Mouse (Mus musculus) kidney, adult 2 months (tissue): ENCODE data around the gene Atp2a3. TPM values are rescaled to one million over a fixed set of nuclear protein-coding genes. Genes with fewer than 3 reads are reported as not detected.

Source experiments
- DNase-seq: peaks from one replicate; pipeline ENCODE4 v3.0.0; 2021
- H3K27ac ChIP-seq: fragments of 200-500 bp; 2 replicates; pipeline ENCODE4 v1.5.1; 2012; ENCODE audit warnings: low read depth, low read length, control low read depth, inconsistent platforms; ENCODE audit not compliant: insufficient read depth
- H3K27me3 ChIP-seq: fragments of 200-500 bp; replicated peaks from 2 replicates; pipeline ENCODE4 v1.6.1; 2012; ENCODE audit warnings: mild to moderate bottlenecking, moderate library complexity, low read length, inconsistent platforms; ENCODE audit not compliant: control insufficient read depth, insufficient read depth
- H3K36me3 ChIP-seq: fragments of 200-500 bp; 2 replicates; pipeline ENCODE4 v1.6.1; 2012; ENCODE audit warnings: mild to moderate bottlenecking, moderate library complexity, low read length, inconsistent platforms; ENCODE audit not compliant: control insufficient read depth, insufficient read depth
- H3K4me1 ChIP-seq: fragments of 200-500 bp; 2 replicates; pipeline ENCODE4 v1.6.1; 2011; ENCODE audit warnings: low read length; ENCODE audit not compliant: control insufficient read depth, insufficient read depth
- H3K4me3 ChIP-seq: fragments of 200-500 bp; 2 replicates; pipeline ENCODE4 v1.5.1; 2011; ENCODE audit warnings: mild to moderate bottlenecking, low read depth, low read length, control low read depth; ENCODE audit not compliant: insufficient read depth
- CTCF ChIP-seq: fragments of 200-500 bp; conservative IDR thresholded peaks from 2 replicates; pipeline ENCODE4 v1.5.1; 2011; ENCODE audit warnings: low read depth, mild to moderate bottlenecking, control low read depth, low read length, moderate library complexity, mixed read lengths; ENCODE audit not compliant: insufficient read depth, insufficient read length
- POLR2A ChIP-seq: fragments of 200-500 bp; IDR thresholded peaks from one replicate; pipeline ENCODE4 v1.6.1; 2011; ENCODE audit warnings: low read depth, low read length, control low read depth
- WGBS: fragments of 180-500 bp; shearing (Covaris S2); methylation state at CpG from one replicate; pipeline ENCODE4 v1.1.7; 2018; 5-methylcytosine and 5-hydroxymethylcytosine counted together
- polyA plus RNA-seq: library from polyadenylated mRNA; depleted of rRNA; stranded (reverse); fragments of >200 nt; gene quantifications from 2 replicates; pipeline ENCODE4 v1.2.3, GENCODE M21; 2012; rRNA removed

The Atp2a3 gene
- 24.3 and 28.7 TPM in 2 replicates for polyA plus RNA-seq

DNA sequence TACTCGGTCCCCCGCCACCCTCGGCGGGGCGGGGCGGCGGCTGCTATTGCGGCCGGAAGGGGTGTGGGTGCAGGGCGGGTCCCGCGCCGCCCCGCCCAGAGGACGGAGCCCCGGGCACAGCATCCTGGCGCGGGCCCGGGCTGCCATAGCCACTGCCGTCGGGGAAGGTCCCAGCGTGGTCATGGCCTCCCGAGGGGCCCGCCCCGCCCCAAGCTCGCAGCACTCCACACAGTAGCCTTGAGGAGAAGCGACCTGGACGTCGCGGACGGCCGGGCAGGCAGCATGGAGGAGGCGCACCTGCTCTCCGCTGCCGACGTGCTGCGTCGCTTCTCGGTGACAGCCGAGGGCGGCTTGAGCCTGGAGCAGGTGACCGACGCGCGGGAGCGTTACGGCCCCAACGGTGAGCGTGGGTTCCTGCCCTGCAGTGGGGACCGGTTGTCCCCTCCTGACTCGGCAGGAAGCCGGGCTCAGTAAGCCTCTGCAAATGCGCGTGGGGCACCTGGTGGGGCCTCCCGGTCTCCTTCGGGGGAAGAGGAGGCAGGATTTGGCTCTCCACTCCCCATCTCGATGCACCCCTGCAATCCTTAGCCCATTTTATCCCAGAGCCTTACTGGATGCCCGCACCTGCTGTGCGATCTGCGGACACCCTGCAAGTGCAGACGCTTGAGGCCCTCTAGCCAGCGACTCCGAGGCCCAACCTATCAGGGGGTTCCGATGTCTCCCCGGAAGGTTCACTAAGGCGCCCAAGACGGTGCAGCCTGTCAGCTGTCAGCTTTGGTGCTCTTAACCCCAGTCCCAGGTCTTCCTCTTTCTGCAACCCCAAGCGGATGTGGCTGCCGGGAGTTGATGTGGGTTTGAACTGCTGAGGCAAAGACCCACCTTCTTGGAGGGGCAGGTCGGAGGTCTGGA lies at the start of gene Atp2a3:
Gene Atp2a3 (plus strand): TSS at position 98 of the 909 bp plus-strand sequence.
- Histone ChIP-seq H3K4me3 (peak within 1 kb of the TSS; percentile 45), H3K27me3 (no peaks in the 10 kb centered on the region), H3K4me1 (no peaks in the 10 kb centered on the region), H3K36me3 (no peaks in the 10 kb centered on the region), H3K27ac (no peak within 1 kb of the TSS)
- TF ChIP-seq CTCF (no peak), POLR2A (no peak)
- DNase-seq, result peak; percentile 41
- 8% methylated on average over 70 of the region's 70 CpGs for WGBS

- H3K27me3 ChIP-seq, result no peaks in the 10 kb centered on the region
- DNase-seq, result no peak
- no peak for TF ChIP-seq POLR2A
- no peak for TF ChIP-seq CTCF
- 80% methylated on average over 7 of the region's 7 CpGs for WGBS
- H3K27ac ChIP-seq, result no peak overlapping the region
- peaks cover 3% of the 10 kb centered on the region; the same call in 1 of the 2 replicates for H3K36me3 ChIP-seq
- H3K4me1 ChIP-seq, result no peaks in the 10 kb centered on the region
- H3K4me3 ChIP-seq, result no peak overlapping the region
Observed at GRCm38 (mm10) chr11:72917299-72917996, 43.5 kb upstream of the Atp2a3 start.

GRCm38 (mm10) chr11:72923116-72923515 lies 37.9 kb upstream of the Atp2a3 start:
- Histone ChIP-seq H3K36me3 (no peaks in the 10 kb centered on the region), H3K4me1 (no peaks in the 10 kb centered on the region), H3K27ac (no peak overlapping the region), H3K4me3 (no peak overlapping the region), H3K27me3 (no peaks in the 10 kb centered on the region)
- DNase-seq, result peak; percentile 56
- 42% methylated on average over 4 of the region's 4 CpGs for WGBS
- no peak for TF ChIP-seq POLR2A
- TF ChIP-seq CTCF, result no peak

DNA sequence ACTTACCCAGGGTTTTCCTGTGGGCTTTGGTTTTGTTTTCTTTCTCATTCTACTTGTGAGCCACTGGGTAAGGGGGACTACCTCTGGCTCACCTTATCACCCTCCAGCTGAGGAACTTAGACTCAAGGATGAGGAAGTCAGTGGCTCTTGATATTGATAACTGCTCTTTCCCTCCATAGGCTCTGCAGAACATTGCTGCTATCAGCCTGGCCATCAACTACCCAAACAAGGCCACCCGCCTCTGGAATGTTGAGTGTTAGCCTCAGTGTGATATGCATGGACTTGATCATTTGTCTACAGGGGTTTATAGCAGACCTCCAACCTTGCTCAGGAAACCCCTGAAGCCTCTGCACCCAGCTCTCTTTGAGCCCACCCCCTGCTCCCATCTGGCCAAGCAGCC lies 36.5 kb upstream of the Atp2a3 start:
- Histone ChIP-seq H3K4me3 (no peak overlapping the region), H3K27me3 (no peaks in the 10 kb centered on the region), H3K4me1 (no peaks in the 10 kb centered on the region), H3K27ac (no peak overlapping the region), H3K36me3 (no peaks in the 10 kb centered on the region)
- no peak for DNase-seq
- no peak for TF ChIP-seq POLR2A
- no peak for TF ChIP-seq CTCF
- 80% methylated on average over 1 of the region's 1 CpGs for WGBS

GRCm38 (mm10) chr11:72925067-72925466 lies 35.9 kb upstream of the Atp2a3 start:
- no peaks in the 10 kb centered on the region for H3K36me3 ChIP-seq
- TF ChIP-seq CTCF, result no peak
- no peak for TF ChIP-seq POLR2A
- 47% methylated on average over 2 of the region's 2 CpGs for WGBS
- no peak overlapping the region for H3K27ac ChIP-seq
- no peaks in the 10 kb centered on the region for H3K27me3 ChIP-seq
- no peak for DNase-seq
- no peaks in the 10 kb centered on the region for H3K4me1 ChIP-seq
- H3K4me3 ChIP-seq, result no peak overlapping the region

DNA sequence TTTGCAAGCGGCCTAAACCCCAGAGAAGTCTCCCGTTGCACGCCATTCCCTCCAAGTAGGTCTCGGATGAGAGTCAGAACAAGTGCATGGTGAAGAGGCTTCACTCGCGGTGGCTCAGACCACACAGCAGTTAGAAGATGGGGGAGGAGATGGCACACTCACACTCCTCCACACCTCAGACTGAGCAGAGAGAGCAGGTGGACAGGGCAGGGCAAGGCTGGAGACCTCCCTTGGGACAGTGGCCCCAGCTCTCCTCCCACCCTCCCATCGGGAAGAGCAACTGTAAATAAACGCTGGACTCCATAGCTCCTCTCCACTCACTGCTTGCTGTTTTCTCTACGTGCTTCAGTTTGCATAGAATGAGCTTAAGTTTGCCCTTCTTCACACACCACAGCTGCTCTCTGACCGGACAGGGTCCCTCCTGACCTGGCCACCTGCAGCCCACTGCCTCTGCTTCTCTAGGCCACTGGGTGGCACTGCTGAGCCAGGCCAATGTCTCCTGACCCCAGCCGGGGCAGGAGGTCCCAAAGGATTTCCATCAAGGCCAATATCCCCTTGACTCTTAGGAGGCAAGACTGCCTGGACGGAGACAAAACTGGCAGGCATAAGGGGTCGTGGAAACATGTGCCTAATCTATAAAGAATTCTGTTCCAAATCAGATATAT lies 34.6 kb upstream of the Atp2a3 start:
- TF ChIP-seq CTCF (peak; percentile 92), POLR2A (no peak)
- Histone ChIP-seq H3K36me3 (no peaks in the 10 kb centered on the region), H3K27me3 (no peaks in the 10 kb centered on the region), H3K27ac (no peak overlapping the region), H3K4me1 (no peaks in the 10 kb centered on the region), H3K4me3 (no peak overlapping the region)
- peak; percentile 67 for DNase-seq
- WGBS, result 55% methylated on average over 13 of the region's 13 CpGs

GRCm38 (mm10) chr11:72928516-72928915 lies 32.5 kb upstream of the Atp2a3 start:
- TF ChIP-seq CTCF (no peak), POLR2A (no peak)
- H3K4me1 ChIP-seq, result no peaks in the 10 kb centered on the region
- 69% methylated on average over 2 of the region's 2 CpGs for WGBS
- no peaks in the 10 kb centered on the region for H3K36me3 ChIP-seq
- H3K4me3 ChIP-seq, result no peak overlapping the region
- no peak for DNase-seq
- H3K27me3 ChIP-seq, result no peaks in the 10 kb centered on the region
- H3K27ac ChIP-seq, result no peak overlapping the region
